Mouse (Mus musculus) bone marrow, adult 2 months (tissue): ENCODE results near the gene E4f1. TPM values are rescaled to one million over a fixed set of nuclear protein-coding genes. Genes with fewer than 3 reads are reported as not detected.

Source experiments
- H3K27ac ChIP-seq: fragments of 200-500 bp; 2 replicates; pipeline ENCODE4 v1.5.1; 2012; ENCODE audit warnings: low read depth, mild to moderate bottlenecking, control low read depth, inconsistent platforms, low read length; ENCODE audit not compliant: control insufficient read depth, poor library complexity, insufficient read depth
- H3K4me1 ChIP-seq: fragments of 200-500 bp; 2 replicates; pipeline ENCODE4 v1.6.1; 2011; ENCODE audit warnings: low read length; ENCODE audit not compliant: control insufficient read depth, insufficient read depth
- H3K4me3 ChIP-seq: fragments of 200-500 bp; replicated peaks from 2 replicates; pipeline ENCODE3; 2011; ENCODE audit warnings: mild to moderate bottlenecking, low read depth, low read length, control low read depth; ENCODE audit not compliant: control insufficient read depth
- CTCF ChIP-seq: fragments of 200-500 bp; IDR thresholded peaks from 2 replicates; pipeline ENCODE4 v1.5.1; 2011; ENCODE audit warnings: low read length, control low read depth; ENCODE audit not compliant: control insufficient read depth, insufficient read depth
- POLR2A ChIP-seq: fragments of 200-500 bp; IDR thresholded peaks from 2 replicates; pipeline ENCODE4 v1.6.1; 2011; ENCODE audit warnings: low read depth, mild to moderate bottlenecking, control low read depth, low read length, borderline replicate concordance; ENCODE audit not compliant: control insufficient read depth
- WGBS: fragments of 180-500 bp; shearing (Covaris S2); methylation state at CpG from one replicate; pipeline ENCODE4 v1.1.7; 2018; 5-methylcytosine and 5-hydroxymethylcytosine counted together
- polyA plus RNA-seq: library from polyadenylated mRNA; stranded (reverse); fragments of >200 nt; gene quantifications from 2 replicates; pipeline ENCODE4 v1.2.4, GENCODE M21; 2011; ENCODE audit warnings: low replicate concordance; ENCODE audit not compliant: missing spikeins, insufficient read depth, insufficient read length

E4f1 gene
- polyA plus RNA-seq, 1 experiment: 70.1 TPM

DNA sequence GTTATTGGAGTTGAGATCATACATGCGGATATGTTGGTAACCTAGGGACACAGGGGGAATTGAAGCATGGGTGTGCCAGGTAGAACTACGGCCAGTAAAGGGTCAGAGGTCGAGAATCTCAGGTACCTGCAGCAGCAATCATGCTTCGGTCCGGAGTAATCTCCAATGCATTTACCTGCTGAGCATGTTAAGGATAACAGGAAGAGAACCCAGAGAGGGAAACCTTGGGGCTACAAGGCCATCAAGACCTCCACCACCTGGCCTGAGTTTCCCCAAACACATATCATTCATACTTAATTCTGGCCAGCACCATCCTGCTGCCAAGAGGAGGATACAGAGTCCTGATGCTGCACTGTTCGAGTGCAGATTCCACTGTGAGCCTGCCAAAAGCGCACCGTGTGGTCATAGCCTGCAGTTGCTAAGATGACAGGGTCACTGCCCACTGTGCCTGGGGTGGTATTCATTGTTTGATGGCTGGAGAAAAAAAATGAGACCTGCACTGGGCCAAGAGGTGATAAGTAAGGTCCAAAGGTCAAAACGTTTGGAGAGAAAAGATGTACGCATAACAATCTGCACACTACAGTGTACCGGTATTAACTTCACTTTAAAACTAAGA, 8.0 kb upstream of the E4f1 start:
- 43% methylated on average over 11 of the region's 11 CpGs for WGBS
- H3K27ac ChIP-seq: peak overlapping the region; percentile 85

GRCm38 (mm10) chr17:24477053-24477984, 7.2 kb upstream of the E4f1 start:
- H3K27ac ChIP-seq: peak overlapping the region; percentile 85
- TF ChIP-seq POLR2A: 0 out of 2 replicates have a peak, but pooled peaks have one; percentile 7
- TF ChIP-seq CTCF: peak; percentile 8; the same call in 1 of the 2 replicates
- peaks cover 5% of the 10 kb centered on the region; the same call in 1 of the 2 replicates for H3K4me1 ChIP-seq
- H3K4me3 ChIP-seq: peak overlapping the region; percentile 66
- WGBS: 58% methylated on average over 20 of the region's 20 CpGs

More for the DNA sequence above, 8.0 kb upstream of the E4f1 start:
- peak overlapping the region; percentile 66 for H3K4me3 ChIP-seq
- peaks cover 5% of the 10 kb centered on the region; the same call in 1 of the 2 replicates for H3K4me1 ChIP-seq
- no peak for TF ChIP-seq POLR2A

GRCm38 (mm10) chr17:24476022-24476776, 6.1 kb upstream of the E4f1 start:
- peak overlapping the region; percentile 40 for H3K4me3 ChIP-seq
- peaks cover 5% of the 10 kb centered on the region; the same call in 1 of the 2 replicates for H3K4me1 ChIP-seq
- no peak for TF ChIP-seq POLR2A
- 86% methylated on average over 10 of the region's 10 CpGs for WGBS
- no peak overlapping the region for H3K27ac ChIP-seq

- H3K27ac ChIP-seq: no peak overlapping the region
- TF ChIP-seq POLR2A (no peak), CTCF (no peak)
- H3K4me1 ChIP-seq: peaks cover 5% of the 10 kb centered on the region
- WGBS: 75% methylated on average over 6 of the region's 6 CpGs
- no peak overlapping the region for H3K4me3 ChIP-seq
These were observed 5.5 kb upstream of the E4f1 start for GRCm38 (mm10) chr17:24475586-24475985.

GRCm38 (mm10) chr17:24474557-24474956, 4.4 kb upstream of the E4f1 start:
- Histone ChIP-seq H3K4me3 (no peak overlapping the region), H3K4me1 (peaks cover 5% of the 10 kb centered on the region), H3K27ac (no peak overlapping the region)
- TF ChIP-seq POLR2A (no peak), CTCF (no peak)
- WGBS: 92% methylated on average over 5 of the region's 5 CpGs

DNA sequence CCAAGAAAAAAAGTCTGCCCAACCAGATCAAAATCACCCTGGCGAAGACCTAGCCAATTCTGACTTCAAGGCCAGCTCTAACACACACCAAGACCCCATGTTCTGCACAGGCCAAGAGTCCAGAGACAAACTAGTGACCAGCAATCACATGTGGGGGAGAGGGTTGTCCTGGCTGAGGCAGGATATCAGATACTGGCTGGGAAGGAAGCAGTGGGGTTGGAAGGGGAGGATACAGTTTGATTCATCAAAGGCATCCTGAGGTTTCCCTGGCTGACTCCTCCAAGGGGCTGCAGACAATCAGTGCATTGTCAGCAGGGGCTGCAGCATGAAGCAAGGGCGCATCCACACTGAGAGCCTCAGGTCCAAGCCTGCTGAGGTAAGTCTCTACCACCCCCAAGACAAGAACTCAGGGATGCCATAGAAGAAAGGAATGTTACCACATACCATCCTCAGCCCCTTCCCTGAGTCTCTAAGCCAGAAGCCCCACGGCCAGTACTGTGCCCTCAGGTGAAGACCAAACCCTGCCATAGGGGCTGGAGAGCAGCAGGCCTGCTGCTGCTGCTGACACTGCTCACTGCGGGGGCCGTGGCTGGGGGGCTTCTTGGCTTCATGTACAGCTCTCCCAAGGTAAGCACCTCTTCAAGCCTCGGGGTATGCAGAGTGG, 3.6 kb upstream of the E4f1 start, which contains the start of gene Bricd5:
Bricd5 (plus strand) TSS at position 273 of the 664 bp plus-strand sequence.
- WGBS: 80% methylated on average over 6 of the region's 6 CpGs
- Histone ChIP-seq H3K27ac (no peak within 1 kb of the TSS; the same call in 1 of the 2 replicates), H3K4me1 (peaks cover 5% of the 10 kb centered on the region), H3K4me3 (peak within 1 kb of the TSS; percentile 19)
- no peak for TF ChIP-seq CTCF
- no peak for TF ChIP-seq POLR2A

DNA sequence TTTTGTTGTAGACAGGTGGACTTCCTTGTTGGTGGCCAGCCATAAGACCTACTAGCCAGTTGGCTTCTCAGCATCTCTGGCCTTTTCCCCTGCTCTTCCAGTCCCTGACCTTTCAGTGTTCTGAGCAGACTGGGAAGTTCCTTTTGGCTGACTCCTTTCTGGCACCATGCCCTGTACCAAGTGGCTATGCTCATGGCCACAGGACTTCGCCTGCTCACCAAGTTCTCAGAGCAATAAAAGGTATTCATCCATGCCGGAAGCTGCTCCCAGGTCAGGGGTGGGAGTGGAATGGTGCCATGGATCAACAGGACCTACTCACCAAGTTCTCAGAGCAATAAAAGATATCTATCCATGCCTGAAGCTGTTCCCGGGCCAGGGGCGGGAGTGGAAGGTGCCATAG, 2.4 kb upstream of the E4f1 start:
- H3K4me3 ChIP-seq: peak overlapping the region; percentile 19

More for the DNA sequence above, 2.4 kb upstream of the E4f1 start:
- Histone ChIP-seq H3K27ac (no peak overlapping the region), H3K4me1 (peaks cover 2% of the 10 kb centered on the region)
- TF ChIP-seq POLR2A (no peak), CTCF (no peak)
- WGBS: 75% methylated on average over 4 of the region's 4 CpGs
